8 mouse cellular contexts compared by ENCODE assay signal in the genomic region with DNA sequence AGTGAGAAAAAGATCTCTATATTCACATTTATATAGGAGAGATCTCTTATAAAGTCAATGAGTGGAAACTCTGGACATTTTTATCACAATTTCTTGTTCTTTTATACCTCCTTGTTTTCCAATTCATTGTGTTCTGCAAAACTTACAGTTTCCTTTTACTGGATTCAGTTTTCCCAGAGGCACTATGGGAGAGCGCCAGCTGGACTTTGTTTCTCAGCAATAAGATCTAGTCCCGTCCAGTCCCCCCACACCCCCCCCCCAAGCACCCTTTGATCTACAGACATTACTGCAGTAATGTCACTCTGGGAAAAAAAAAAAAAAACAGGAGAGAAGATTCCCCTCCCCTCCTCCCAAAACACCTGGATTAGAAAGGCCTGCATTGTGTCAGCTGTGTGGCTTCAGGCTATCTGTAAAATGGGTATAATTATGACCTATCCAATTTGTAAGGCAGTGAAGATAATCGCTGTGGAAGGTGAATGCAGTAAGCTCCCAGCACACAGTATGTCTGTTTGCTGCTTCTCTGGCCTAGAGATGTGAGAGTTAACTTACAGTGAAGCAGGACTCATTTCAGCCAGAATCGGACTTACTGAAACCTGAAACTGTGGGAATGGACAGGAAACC. TPM values are rescaled to one million over a fixed set of nuclear protein-coding genes. Genes with fewer than 3 reads are reported as not detected.
DNase-seq lines count a peak whose midpoint lies in the region; ATAC-seq and TF ChIP-seq lines count a peak whose summit lies in the region.

No protein-coding gene starts in this region.

- peak overlapping the region; percentile 86 for H3K4me3 ChIP-seq in embryonic facial prominence, embryonic 15.5 days (replicated peaks)
- peak overlapping the region; percentile 97 for H3K4me3 ChIP-seq in kidney, embryonic 15.5 days (replicated peaks)
- H3K4me3 ChIP-seq in midbrain, postnatal 0 days (ENCODE audit: low read depth, low read length), result peak overlapping the region; percentile 97

- peak overlapping the region; percentile 78 for H3K27ac ChIP-seq in embryonic facial prominence, embryonic 15.5 days (replicated peaks)
- H3K27ac ChIP-seq in kidney, embryonic 15.5 days, result peak overlapping the region; percentile 96
- peak overlapping the region; percentile 89 for H3K27ac ChIP-seq in midbrain, postnatal 0 days (ENCODE audit: low read depth, low read length)

- peak overlapping the region; percentile 76 for H3K9ac ChIP-seq in embryonic facial prominence, embryonic 15.5 days
- H3K9ac ChIP-seq in kidney, embryonic 15.5 days, result 0 out of 2 replicates have a peak overlapping the region, but pooled peaks have one; percentile 94
- H3K9ac ChIP-seq in midbrain, postnatal 0 days (replicated peaks; ENCODE audit: low read length, poor library complexity, severe bottlenecking), result peak overlapping the region; percentile 91

- no peak for ATAC-seq in embryonic facial prominence, embryonic 15.5 days (ENCODE audit: insufficient number of reproducible peaks, low FRiP score, low TSS enrichment, low read depth)
- no peak for ATAC-seq in kidney, embryonic 15.5 days (replicated peaks; ENCODE audit: low FRiP score)
- no peak for ATAC-seq in midbrain, postnatal 0 days (ENCODE audit: low FRiP score)
- ATAC-seq in cerebellum, adult (ENCODE audit: insufficient number of reproducible peaks, low FRiP score, low TSS enrichment), result no peak

- TF ChIP-seq CTCF in midbrain, postnatal 0 days (IDR thresholded peaks at IDR 0.05), result no peak

- peaks cover 18% of the 10 kb centered on the region for H3K4me1 ChIP-seq in embryonic facial prominence, embryonic 15.5 days
- peaks cover 61% of the 10 kb centered on the region for H3K4me1 ChIP-seq in kidney, embryonic 15.5 days
- no peaks in the 10 kb centered on the region; the same call in 1 of the 2 replicates for H3K4me1 ChIP-seq in midbrain, postnatal 0 days (ENCODE audit: insufficient read depth, low read length)

- WGBS in embryonic facial prominence, embryonic 15.5 days, result 16% methylated on average over 4 of the region's 4 CpGs
- 24% methylated on average over 4 of the region's 4 CpGs for WGBS in kidney, embryonic 15.5 days
- WGBS in midbrain, postnatal 0 days, result 26% methylated on average over 4 of the region's 4 CpGs

- H3K27me3 ChIP-seq in embryonic facial prominence, embryonic 15.5 days, result no peaks in the 10 kb centered on the region
- H3K27me3 ChIP-seq in kidney, embryonic 15.5 days, result no peaks in the 10 kb centered on the region
- H3K27me3 ChIP-seq in midbrain, postnatal 0 days (ENCODE audit: insufficient read depth, low read length), result no peaks in the 10 kb centered on the region

- H3K9me3 ChIP-seq in embryonic facial prominence, embryonic 15.5 days (replicated peaks), result no peaks in the 10 kb centered on the region
- H3K9me3 ChIP-seq in kidney, embryonic 15.5 days (replicated peaks), result no peaks in the 10 kb centered on the region
- no peaks in the 10 kb centered on the region for H3K9me3 ChIP-seq in midbrain, postnatal 0 days (ENCODE audit: low read length)

- peak; percentile 60 for DNase-seq in kidney, adult 9 months
- DNase-seq in kidney, adult 18-20 months, result no peak
- no peak for DNase-seq in midbrain, postnatal 0 days (ENCODE audit: low spot score)
- no peak for DNase-seq in T-cell, adult 2 months (ENCODE audit: low spot score)
- DNase-seq in ovary, adult 18-20 months (ENCODE audit: low spot score), result no peak

- no peaks in the 10 kb centered on the region for H3K36me3 ChIP-seq in embryonic facial prominence, embryonic 15.5 days
- no peaks in the 10 kb centered on the region for H3K36me3 ChIP-seq in kidney, embryonic 15.5 days
- no peaks in the 10 kb centered on the region for H3K36me3 ChIP-seq in midbrain, postnatal 0 days (ENCODE audit: insufficient read depth, low read length)

- H3K4me2 ChIP-seq in embryonic facial prominence, embryonic 15.5 days (replicated peaks), result peak overlapping the region; percentile 89
- H3K4me2 ChIP-seq in kidney, embryonic 15.5 days, result peak overlapping the region; percentile 72
- H3K4me2 ChIP-seq in midbrain, postnatal 0 days (ENCODE audit: low read depth, low read length, poor library complexity, severe bottlenecking), result peak overlapping the region; percentile 76

RNA-seq across cellular contexts. Expression of a gene that starts 0.7 kb away (rescaled TPM):
- polyA plus RNA-seq in embryonic facial prominence, embryonic 15.5 days (2015; fragmentation: Nextera tagmentation; extraction: Ambion mirVana), result 6.0 and 6.2 TPM in 2 replicates
- 13.1 and 14.5 TPM in 2 replicates for polyA plus RNA-seq in kidney, embryonic 15.5 days (2015; fragmentation: Nextera tagmentation; extraction: Ambion mirVana)
- 36.8 and 39.0 TPM in 2 replicates for total RNA-seq in midbrain, postnatal 0 days (2014; rRNA removed)
- polyA plus RNA-seq in midbrain, postnatal 0 days (2015; fragmentation: Nextera tagmentation; extraction: Ambion mirVana), result 15.0 and 15.7 TPM in 2 replicates
